Mouse (Mus musculus) liver, postnatal 0 days (tissue): ENCODE data around the gene Shisa7.

Experiments
- CTCF ChIP-seq: sonication (generic); IDR thresholded peaks from 2 replicates; pipeline ENCODE4 v1.5.1; 2016; ENCODE audit warnings: antibody characterized with exemption, low read depth
- EP300 ChIP-seq: IDR thresholded peaks from 2 replicates; pipeline ENCODE4 v1.6.1; 2016; ENCODE audit warnings: antibody characterized with exemption, low read depth, mild to moderate bottlenecking

DNA sequence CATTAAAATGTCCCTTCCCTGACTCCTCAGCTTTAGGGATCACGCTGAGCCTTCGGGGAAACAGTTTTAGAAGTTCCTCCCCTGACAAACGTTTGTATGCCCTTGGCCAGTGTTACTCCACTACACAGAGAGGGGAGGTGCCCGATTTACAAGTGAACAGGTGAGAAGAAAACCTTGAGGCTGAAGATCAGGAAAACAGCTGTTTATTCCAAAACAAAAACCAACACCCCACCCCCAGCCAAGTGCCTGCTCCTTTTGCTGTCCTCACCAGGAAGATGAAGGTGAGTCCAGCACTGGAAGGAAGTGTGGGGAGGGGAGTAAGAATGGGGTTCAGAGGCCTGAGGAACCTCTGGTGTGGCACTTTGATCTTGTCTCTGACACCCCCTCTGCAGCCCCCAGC is 19.1 kb downstream of the Shisa7 start:
- TF ChIP-seq EP300 (no peak), CTCF (no peak)
